Comparison of ENCODE assay signal across 28 mouse cellular contexts in the genomic region with DNA sequence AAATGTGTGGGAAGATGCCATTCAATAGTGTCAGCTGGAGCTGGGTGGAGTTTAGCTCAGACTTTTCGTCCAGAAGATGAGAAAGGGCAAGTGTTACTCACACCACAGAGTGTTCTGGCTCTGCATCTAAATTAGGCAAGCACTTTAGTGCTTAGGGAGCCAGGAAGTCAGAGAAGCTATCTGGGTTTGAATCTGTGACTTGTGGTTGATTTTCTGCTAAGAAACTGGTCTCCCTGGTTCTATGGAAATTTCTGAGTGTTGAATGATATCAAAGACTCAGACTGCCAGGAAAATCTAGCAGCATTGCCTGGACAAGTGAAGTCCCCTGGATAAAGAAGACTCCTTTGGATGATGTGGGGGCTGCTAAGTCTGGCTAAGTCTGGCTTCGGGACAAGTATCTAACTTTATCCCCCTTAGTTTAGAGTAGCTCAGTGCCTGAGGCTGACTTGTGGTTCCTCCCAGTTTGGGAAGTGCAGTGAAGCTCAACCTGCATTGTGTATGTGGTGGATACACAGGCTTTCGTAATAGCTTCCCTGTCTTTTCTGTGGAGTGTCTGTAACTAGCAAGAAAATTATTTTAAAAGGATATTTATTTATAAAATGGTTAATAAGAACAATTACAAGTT. TPM values are rescaled to one million over a fixed set of nuclear protein-coding genes. Genes with fewer than 3 reads are reported as not detected.
DNase-seq lines count a peak whose midpoint lies in the region; ATAC-seq and TF ChIP-seq lines count a peak whose summit lies in the region.
"Had no signal": no experiment of that assay in that cellular context is flagged by ENCODE, and none has a peak within 500 bp of the region (broad histone marks: within the 10 kb centered on the region; RNA-seq: fewer than 3 reads in every experiment).

No protein-coding gene starts in this region.

- no peaks in the 10 kb centered on the region for H3K9me3 ChIP-seq in embryonic facial prominence, embryonic 13.5 days
- H3K9me3 ChIP-seq in embryonic facial prominence, embryonic 10.5 days: no peaks in the 10 kb centered on the region
- no peaks in the 10 kb centered on the region for H3K9me3 ChIP-seq in embryonic facial prominence, embryonic 15.5 days (replicated peaks)
- no peaks in the 10 kb centered on the region for H3K9me3 ChIP-seq in midbrain, postnatal 0 days (ENCODE audit: low read length)
- H3K9me3 ChIP-seq: forebrain, embryonic 12.5 days; G1E had no signal

- H3K27me3 ChIP-seq in embryonic facial prominence, embryonic 13.5 days: no peaks in the 10 kb centered on the region
- no peaks in the 10 kb centered on the region for H3K27me3 ChIP-seq in embryonic facial prominence, embryonic 10.5 days (replicated peaks; ENCODE audit: low read depth, poor library complexity, severe bottlenecking)
- H3K27me3 ChIP-seq in embryonic facial prominence, embryonic 15.5 days: no peaks in the 10 kb centered on the region
- no peaks in the 10 kb centered on the region for H3K27me3 ChIP-seq in myocyte (ENCODE audit: control insufficient read depth, insufficient read depth, insufficient read length)
- H3K27me3 ChIP-seq in midbrain, postnatal 0 days (ENCODE audit: insufficient read depth, low read length): no peaks in the 10 kb centered on the region
- H3K27me3 ChIP-seq: forebrain, embryonic 12.5 days had no signal

- no peaks in the 10 kb centered on the region for H3K36me3 ChIP-seq in embryonic facial prominence, embryonic 13.5 days
- no peaks in the 10 kb centered on the region for H3K36me3 ChIP-seq in embryonic facial prominence, embryonic 10.5 days (replicated peaks)
- no peaks in the 10 kb centered on the region for H3K36me3 ChIP-seq in embryonic facial prominence, embryonic 15.5 days
- no peaks in the 10 kb centered on the region for H3K36me3 ChIP-seq in myocyte (ENCODE audit: control insufficient read depth, insufficient read depth)
- no peaks in the 10 kb centered on the region for H3K36me3 ChIP-seq in midbrain, postnatal 0 days (ENCODE audit: insufficient read depth, low read length)
- H3K36me3 ChIP-seq: forebrain, embryonic 12.5 days; G1E had no signal

- ATAC-seq in embryonic facial prominence, embryonic 13.5 days (ENCODE audit: insufficient number of reproducible peaks, insufficient read depth, low FRiP score, low TSS enrichment, low read depth): peak; percentile 32; the same call in 1 of the 2 replicates
- ATAC-seq in CD4-positive, CD25-positive, alpha-beta regulatory T cell, adult 4 months: peak; percentile 74
- no peak for ATAC-seq in embryonic facial prominence, embryonic 15.5 days (ENCODE audit: insufficient number of reproducible peaks, low FRiP score, low TSS enrichment, low read depth)
- ATAC-seq in midbrain, postnatal 0 days (ENCODE audit: low FRiP score): no peak

- H3K4me3 ChIP-seq in embryonic facial prominence, embryonic 13.5 days: no peak overlapping the region
- no peak overlapping the region for H3K4me3 ChIP-seq in embryonic facial prominence, embryonic 10.5 days
- no peak overlapping the region for H3K4me3 ChIP-seq in embryonic facial prominence, embryonic 15.5 days (replicated peaks)
- H3K4me3 ChIP-seq in myocyte: no peak overlapping the region
- no peak overlapping the region for H3K4me3 ChIP-seq in midbrain, postnatal 0 days (ENCODE audit: low read depth, low read length)
- H3K4me3 ChIP-seq: forebrain, embryonic 12.5 days had no signal

- no peak overlapping the region for H3K4me2 ChIP-seq in embryonic facial prominence, embryonic 13.5 days
- H3K4me2 ChIP-seq in embryonic facial prominence, embryonic 15.5 days (replicated peaks): no peak overlapping the region
- peak overlapping the region; percentile 65 for H3K4me2 ChIP-seq in myocyte (ENCODE audit: low read depth)
- H3K4me2 ChIP-seq in midbrain, postnatal 0 days (ENCODE audit: low read depth, low read length, poor library complexity, severe bottlenecking): no peak overlapping the region
- H3K4me2 ChIP-seq: forebrain, embryonic 12.5 days; hindbrain, embryonic 14.5 days had no signal

- no peak for DNase-seq in embryonic facial prominence, embryonic 10.5 days (ENCODE audit: low spot score)
- DNase-seq in midbrain, postnatal 0 days (ENCODE audit: low spot score): no peak
- DNase-seq in adrenal gland, adult 2 months: no peak
- DNase-seq in urinary bladder, postnatal 10 days (ENCODE audit: low spot score): no peak
- DNase-seq: adrenal gland, postnatal 14 days; cerebellum, adult 18-20 months; cerebellum, postnatal 36 days; gastrocnemius, postnatal 10 days; heart, postnatal 10 days; kidney, adult 11 months; kidney, postnatal 36 days; right cerebral cortex, postnatal 4 days had no signal

- H3K9ac ChIP-seq in embryonic facial prominence, embryonic 13.5 days: no peak overlapping the region
- no peak overlapping the region for H3K9ac ChIP-seq in embryonic facial prominence, embryonic 15.5 days
- no peak overlapping the region for H3K9ac ChIP-seq in midbrain, postnatal 0 days (replicated peaks; ENCODE audit: low read length, poor library complexity, severe bottlenecking)
- H3K9ac ChIP-seq: forebrain, embryonic 12.5 days; hindbrain, embryonic 14.5 days had no signal

- no peak for TF ChIP-seq POLR2A in myocyte (IDR thresholded peaks at IDR 0.05; ENCODE audit: insufficient read length, low read depth)

- no peak for TF ChIP-seq CTCF in midbrain, postnatal 0 days (IDR thresholded peaks at IDR 0.05)

- H3K4me1 ChIP-seq in embryonic facial prominence, embryonic 13.5 days: no peaks in the 10 kb centered on the region
- H3K4me1 ChIP-seq in embryonic facial prominence, embryonic 10.5 days: peaks cover 3% of the 10 kb centered on the region; the same call in 1 of the 2 replicates
- H3K4me1 ChIP-seq in embryonic facial prominence, embryonic 15.5 days: no peaks in the 10 kb centered on the region
- no peaks in the 10 kb centered on the region for H3K4me1 ChIP-seq in midbrain, postnatal 0 days (ENCODE audit: insufficient read depth, low read length)
- H3K4me1 ChIP-seq: forebrain, embryonic 12.5 days had no signal

- no peak overlapping the region for H3K27ac ChIP-seq in embryonic facial prominence, embryonic 13.5 days
- no peak overlapping the region for H3K27ac ChIP-seq in embryonic facial prominence, embryonic 10.5 days (replicated peaks)
- H3K27ac ChIP-seq in embryonic facial prominence, embryonic 15.5 days (replicated peaks): 0 out of 2 replicates have a peak overlapping the region, but pooled peaks have one; percentile 3
- H3K27ac ChIP-seq in midbrain, postnatal 0 days (ENCODE audit: low read depth, low read length): no peak overlapping the region
- H3K27ac ChIP-seq: forebrain, embryonic 12.5 days; hindbrain, embryonic 14.5 days had no signal

- H3K79me2 ChIP-seq in myocyte (ENCODE audit: control insufficient read depth, insufficient read depth): no peaks in the 10 kb centered on the region

- 49% methylated on average over 3 of the region's 3 CpGs for WGBS in embryonic facial prominence, embryonic 13.5 days
- 64% methylated on average over 3 of the region's 3 CpGs for WGBS in embryonic facial prominence, embryonic 10.5 days
- WGBS in embryonic facial prominence, embryonic 15.5 days: 38% methylated on average over 3 of the region's 3 CpGs
- 68% methylated on average over 3 of the region's 3 CpGs for WGBS in midbrain, postnatal 0 days

- no peak overlapping the region for H3ac ChIP-seq in myocyte (ENCODE audit: control insufficient read depth, insufficient read length)

TF ChIP-seq in myocyte, 11 proteins besides CTCF, POLR2A, EP300 and RAD21 (continues in another document):
- TF ChIP-seq MYOD1 (IDR thresholded peaks at IDR 0.05; ENCODE audit: control insufficient read depth in 1 of 3, insufficient read length in 2 of 3, low read depth in 2 of 3): peak in 2 of 3 experiments; percentile 5 to 41
- no peak for TF ChIP-seq E2F4 (IDR thresholded peaks at IDR 0.05; ENCODE audit: insufficient read depth)
- no peak for TF ChIP-seq USF1 (IDR thresholded peaks at IDR 0.05; ENCODE audit: low read depth)

RNA-seq across cellular contexts. Expression of a gene that starts 19.5 kb away (rescaled TPM):
- polyA plus RNA-seq in embryonic facial prominence, embryonic 13.5 days (2015; fragmentation: Nextera tagmentation; extraction: Ambion mirVana): 3.4 and 3.8 TPM in 2 replicates
- not detected in 2 replicates for polyA plus RNA-seq in embryonic facial prominence, embryonic 10.5 days (2016; fragmentation: Nextera tagmentation; extraction: Ambion mirVana)
- under 1 TPM in 1 of 2 experiments, not detected in 1; 0.24 TPM for polyA plus RNA-seq in CD4-positive, CD25-positive, alpha-beta regulatory T cell, adult 4 months (2017; shearing (Covaris generic))
- polyA plus RNA-seq in embryonic facial prominence, embryonic 15.5 days (2015; fragmentation: Nextera tagmentation; extraction: Ambion mirVana): 16.8 and 19.1 TPM in 2 replicates
- not detected for polyA plus RNA-seq in myocyte (2012; fragmentation: generic; extraction: Trizol)
- total RNA-seq in midbrain, postnatal 0 days (2014; rRNA removed): 0.38 TPM in 1 of 2 replicates, not detected in the other
- 0.05 TPM in 1 of 2 replicates, not detected in the other for polyA plus RNA-seq in midbrain, postnatal 0 days (2015; fragmentation: Nextera tagmentation; extraction: Ambion mirVana)
- not detected for total RNA-seq in adrenal gland, adult 2 months (2021)
- not detected in 2 replicates for polyA plus RNA-seq in adrenal gland, adult 2 months (2012; rRNA removed)
- total RNA-seq: adrenal gland, postnatal 14 days; G1E; gastrocnemius, postnatal 10 days; heart, postnatal 10 days; megakaryocyte-erythroid progenitor cell, adult 5-6 weeks had no signal
- polyA plus RNA-seq: forebrain, embryonic 12.5 days; frontal cortex, adult 2 months; G1E; hindbrain, embryonic 14.5 days; liver, embryonic 16.5 days; neural tube, embryonic 14.5 days had no signal

RNA-seq across cellular contexts. Expression of a gene that starts 45.6 kb away (rescaled TPM):
- polyA plus RNA-seq in embryonic facial prominence, embryonic 13.5 days (2015; fragmentation: Nextera tagmentation; extraction: Ambion mirVana): 2.8 and 3.9 TPM in 2 replicates
- 0.34 TPM in 1 of 2 replicates, not detected in the other for polyA plus RNA-seq in embryonic facial prominence, embryonic 10.5 days (2016; fragmentation: Nextera tagmentation; extraction: Ambion mirVana)
- not detected for polyA plus RNA-seq in CD4-positive, CD25-positive, alpha-beta regulatory T cell, adult 4 months (2017; shearing (Covaris generic))
- polyA plus RNA-seq in embryonic facial prominence, embryonic 15.5 days (2015; fragmentation: Nextera tagmentation; extraction: Ambion mirVana): 7.3 and 8.2 TPM in 2 replicates
- 0.06 TPM for polyA plus RNA-seq in myocyte (2012; fragmentation: generic; extraction: Trizol)
- not detected in 2 replicates for total RNA-seq in midbrain, postnatal 0 days (2014; rRNA removed)
- polyA plus RNA-seq in midbrain, postnatal 0 days (2015; fragmentation: Nextera tagmentation; extraction: Ambion mirVana): not detected in 2 replicates
- not detected for total RNA-seq in adrenal gland, adult 2 months (2021)
- not detected in 2 replicates for polyA plus RNA-seq in adrenal gland, adult 2 months (2012; rRNA removed)
- total RNA-seq: adrenal gland, postnatal 14 days; gastrocnemius, postnatal 10 days; heart, postnatal 10 days; megakaryocyte-erythroid progenitor cell, adult 5-6 weeks had no signal
- polyA plus RNA-seq: forebrain, embryonic 12.5 days; frontal cortex, adult 2 months; G1E; hindbrain, embryonic 14.5 days; neural tube, embryonic 14.5 days had no signal

RNA-seq across cellular contexts. Expression of a gene that starts 53.1 kb away (rescaled TPM):
- polyA plus RNA-seq in embryonic facial prominence, embryonic 13.5 days (2015; fragmentation: Nextera tagmentation; extraction: Ambion mirVana): not detected in 2 replicates
- not detected in 2 replicates for polyA plus RNA-seq in embryonic facial prominence, embryonic 10.5 days (2016; fragmentation: Nextera tagmentation; extraction: Ambion mirVana)
- not detected for polyA plus RNA-seq in CD4-positive, CD25-positive, alpha-beta regulatory T cell, adult 4 months (2017; shearing (Covaris generic))
- polyA plus RNA-seq in embryonic facial prominence, embryonic 15.5 days (2015; fragmentation: Nextera tagmentation; extraction: Ambion mirVana): 0.15 TPM in 1 of 2 replicates, not detected in the other
- polyA plus RNA-seq in myocyte (2012; fragmentation: generic; extraction: Trizol): not detected
- not detected in 2 replicates for total RNA-seq in midbrain, postnatal 0 days (2014; rRNA removed)
- not detected in 2 replicates for polyA plus RNA-seq in midbrain, postnatal 0 days (2015; fragmentation: Nextera tagmentation; extraction: Ambion mirVana)
- total RNA-seq in adrenal gland, adult 2 months (2021): under 1 TPM in 1 of 2 experiments, not detected in 1; 0.69 TPM
- polyA plus RNA-seq in adrenal gland, adult 2 months (2012; rRNA removed): not detected in 2 replicates
- total RNA-seq: adrenal gland, postnatal 14 days; G1E; gastrocnemius, postnatal 10 days; heart, postnatal 10 days; layer of hippocampus, postnatal 10 days; left cerebral cortex, postnatal 14 days; megakaryocyte-erythroid progenitor cell, adult 5-6 weeks had no signal
- polyA plus RNA-seq: embryonic facial prominence, embryonic 11.5 days; forebrain, embryonic 12.5 days; frontal cortex, adult 2 months; G1E; hindbrain, embryonic 14.5 days; limb, embryonic 14.5 days; liver, embryonic 16.5 days; neural tube, embryonic 14.5 days; urinary bladder, adult 2 months had no signal

Comparison
In these comparisons a context has a peak if more than half of its experiments do, and no peak if none do; other contexts are left out.
1. ATAC-seq: peak in embryonic facial prominence, embryonic 13.5 days (single experiment) and CD4-positive, CD25-positive, alpha-beta regulatory T cell, adult 4 months (single experiment); none in embryonic facial prominence, embryonic 15.5 days (single experiment) and midbrain, postnatal 0 days (single experiment).